Mouse (Mus musculus) mouse trophoblast stem cell (cell line): Measurements from ENCODE around the gene Cd93.

Source experiments
- in situ Hi-C, 2 experiments: fragments of 300-500 bp; cut with MseI, MboI; formaldehyde crosslinking; loops; 2 replicates in 1 of 2; 3 replicates in 1 of 2; pipeline ENCODE4 v1.15.1; 2025

Gene Cd93

GRCm38 (mm10) chr2:148443249-148443958 lies at the start of gene Cd93:
Gene Cd93 (minus strand): TSS chr2:148443563.
- in situ Hi-C loops: no loop called here

GRCm38 (mm10) chr2:148492108-148492507 lies 48.7 kb upstream of the Cd93 start:
- in situ Hi-C loops: no loop called here

DNA sequence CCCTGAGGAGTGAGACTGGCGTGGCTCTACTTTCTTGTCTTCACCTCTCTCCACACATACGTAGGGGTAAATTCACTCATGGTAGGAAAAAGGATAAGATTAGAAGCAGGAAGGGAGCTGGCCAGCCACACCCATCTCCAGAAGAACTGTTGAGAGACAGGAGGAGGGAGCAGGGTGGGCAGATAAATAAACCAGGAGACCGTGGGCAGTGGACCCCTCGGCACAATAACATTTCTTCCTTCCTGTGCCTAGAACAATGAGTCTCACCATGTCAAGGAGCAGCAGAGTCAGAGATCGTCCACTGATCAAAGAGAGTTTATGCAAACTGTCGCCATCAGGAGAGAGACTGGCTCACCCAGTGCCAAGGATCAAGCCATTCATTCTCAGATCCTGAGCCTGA lies 46.8 kb upstream of the Cd93 start:
- in situ Hi-C loops: no loop called here

GRCm38 (mm10) chr2:148488885-148489284 lies 45.5 kb upstream of the Cd93 start:
- in situ Hi-C loops: no loop called here

- in situ Hi-C loops: no loop called here
Measured at GRCm38 (mm10) chr2:148485576-148485975, 42.2 kb upstream of the Cd93 start.

DNA sequence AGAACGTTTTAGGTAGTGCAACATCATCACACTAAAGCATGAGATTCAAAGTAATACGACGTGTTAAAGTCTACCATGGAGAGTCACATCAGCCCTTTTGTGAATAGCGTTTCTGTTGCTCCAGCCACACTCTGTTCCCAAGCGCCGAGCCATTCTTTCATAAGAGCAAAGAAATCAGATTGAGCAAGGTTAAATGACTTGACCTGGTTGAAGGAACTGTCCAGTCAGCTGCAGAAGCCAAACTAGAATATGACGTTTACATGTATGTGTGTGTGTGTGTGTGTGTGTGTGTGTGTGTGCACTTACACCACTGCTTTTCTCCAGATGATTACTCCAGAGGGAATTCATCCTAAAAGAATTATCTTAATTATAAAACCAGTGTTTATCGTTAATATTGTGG lies 37.0 kb upstream of the Cd93 start:
- in situ Hi-C loops: no loop called here

GRCm38 (mm10) chr2:148478141-148478701 lies 34.9 kb upstream of the Cd93 start:
- in situ Hi-C loops: no loop called here

DNA sequence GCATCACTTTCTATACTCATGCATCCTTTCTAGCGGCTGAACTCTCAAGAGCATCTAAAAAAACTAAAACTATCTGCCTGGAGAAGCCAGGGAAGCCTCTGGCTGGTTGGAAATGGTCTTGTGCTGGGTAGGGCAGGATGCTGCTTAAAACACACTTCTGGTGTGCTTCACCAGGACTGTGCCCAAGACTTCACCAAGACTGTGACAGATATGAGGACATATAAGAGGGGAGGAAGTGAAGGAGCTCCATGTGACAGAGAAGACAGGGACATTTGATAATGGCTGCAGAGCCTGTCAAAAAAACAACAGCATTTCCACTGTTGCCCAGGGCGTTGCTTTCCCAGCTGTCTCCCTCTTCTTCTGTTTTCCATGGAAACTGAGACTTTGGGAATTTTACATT lies 34.0 kb upstream of the Cd93 start:
- in situ Hi-C loops: no loop called here

DNA sequence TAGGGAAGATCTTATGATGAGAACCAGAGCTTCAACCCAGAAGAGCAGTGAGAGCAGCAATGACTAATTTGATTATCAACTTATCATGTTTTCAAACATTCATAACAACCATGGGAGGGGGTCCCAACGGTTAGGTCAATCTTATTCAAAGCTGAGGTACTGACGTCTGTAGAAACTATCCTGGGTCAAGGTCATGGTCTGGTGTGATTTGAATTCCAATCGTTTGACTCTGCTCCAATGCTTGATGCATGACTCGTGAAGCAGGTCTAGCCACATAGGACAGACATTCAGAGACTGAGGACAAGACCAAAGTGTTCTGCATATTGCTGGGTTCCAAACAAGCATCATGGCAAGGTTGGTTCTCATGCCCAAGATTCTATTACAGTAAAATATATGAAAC lies 33.2 kb upstream of the Cd93 start:
- in situ Hi-C loops: no loop called here

DNA sequence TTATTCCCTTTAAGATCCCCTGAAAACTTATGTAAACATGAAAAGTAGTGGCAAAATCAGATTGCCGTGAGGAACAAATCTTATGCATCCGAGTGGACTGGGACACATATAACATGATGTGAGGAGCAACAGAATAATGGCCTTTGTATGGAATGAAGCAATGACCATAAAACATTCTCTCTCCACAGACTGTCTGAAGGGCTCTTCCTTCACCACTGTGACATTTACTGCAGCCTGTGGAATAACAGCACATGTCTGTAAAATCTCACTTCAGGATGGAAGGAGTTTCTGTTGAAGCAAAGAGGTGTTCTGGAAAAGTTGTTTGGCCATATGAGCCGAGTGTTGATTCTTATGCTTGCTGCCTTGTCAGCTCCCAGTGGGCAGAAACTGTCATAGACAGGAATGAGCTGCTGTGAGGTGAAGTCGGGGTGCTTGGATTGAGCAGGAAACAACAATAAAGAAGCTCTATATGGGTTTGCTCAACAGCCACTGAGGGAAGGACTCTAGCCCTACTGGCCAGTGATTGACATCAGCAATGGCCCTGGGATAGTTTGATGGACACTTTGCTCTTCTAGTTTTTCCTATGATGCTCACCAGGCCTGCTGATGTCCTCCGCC lies 32.6 kb upstream of the Cd93 start:
- in situ Hi-C loops: no loop called here

DNA sequence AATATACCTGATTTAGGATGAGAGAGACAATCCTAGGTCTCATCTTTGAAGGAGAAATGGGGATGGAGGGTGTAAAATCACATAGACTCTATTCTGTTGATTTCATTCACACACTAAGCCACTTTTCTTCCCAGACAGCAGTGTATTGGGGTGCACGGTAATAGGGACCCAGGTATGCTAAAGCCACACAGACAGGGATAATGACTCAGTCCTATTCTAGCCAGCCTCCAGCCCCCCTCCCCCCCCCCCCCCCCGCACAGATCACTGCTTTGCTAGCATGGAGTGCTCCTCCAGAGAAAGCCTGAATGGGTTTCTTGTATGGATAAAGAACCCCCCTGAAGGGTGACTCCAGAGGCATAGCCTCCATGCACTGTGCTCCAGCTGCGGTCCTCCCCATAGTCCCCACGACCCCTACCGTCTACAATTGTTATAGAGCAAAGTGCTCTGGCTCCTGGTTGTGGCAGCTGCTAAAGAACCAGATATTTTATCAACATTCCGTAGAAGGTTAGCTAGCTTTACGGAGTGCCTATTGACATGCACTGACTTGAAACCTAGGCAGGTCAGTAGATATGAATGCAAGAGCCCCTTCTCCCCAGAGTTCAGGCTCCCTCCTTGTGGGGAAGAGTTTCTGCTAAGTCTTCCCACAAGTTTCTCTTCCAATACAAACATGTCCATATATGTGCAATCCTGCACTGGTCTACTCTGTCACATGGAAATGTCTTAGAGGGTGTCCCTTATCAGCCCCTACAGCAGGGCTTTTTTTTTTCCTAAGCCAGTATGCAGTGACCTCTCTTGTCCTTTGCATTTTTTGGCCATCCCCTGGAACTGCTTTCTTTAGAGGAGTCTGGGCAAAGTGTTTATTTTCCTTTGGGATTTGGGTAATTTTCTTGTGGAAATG lies 26.2 kb upstream of the Cd93 start:
- in situ Hi-C loops: no loop called here

GRCm38 (mm10) chr2:148467921-148468440 lies 24.6 kb upstream of the Cd93 start:
- in situ Hi-C loops: no loop called here

GRCm38 (mm10) chr2:148455341-148455740 lies 12.0 kb upstream of the Cd93 start:
- in situ Hi-C loops: no loop called here

DNA sequence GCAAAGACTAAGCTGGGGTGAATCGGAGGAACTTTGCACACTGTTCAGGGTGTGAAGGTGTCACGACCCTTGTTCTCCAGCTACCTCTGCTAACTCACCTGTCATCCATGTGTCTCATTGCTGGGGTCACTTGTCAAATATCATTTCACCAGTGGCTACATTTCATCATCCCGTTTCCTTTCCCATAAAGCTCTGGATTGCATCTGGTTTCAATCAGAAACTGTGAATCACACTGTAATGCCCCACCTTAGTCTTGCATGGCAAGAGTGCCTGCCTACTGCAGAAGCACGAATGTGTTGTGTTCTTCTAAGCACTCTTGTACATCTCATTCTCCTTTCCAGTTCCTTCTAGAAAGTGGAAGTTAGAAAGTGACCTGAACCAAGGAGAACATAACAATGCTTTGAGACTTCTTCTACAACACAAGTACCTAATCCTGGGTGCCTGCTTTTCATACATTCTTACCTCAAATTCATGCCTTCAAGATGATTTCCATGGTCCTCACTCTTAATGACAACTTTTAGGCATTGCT lies 10.7 kb upstream of the Cd93 start:
- in situ Hi-C loops: no loop called here

DNA sequence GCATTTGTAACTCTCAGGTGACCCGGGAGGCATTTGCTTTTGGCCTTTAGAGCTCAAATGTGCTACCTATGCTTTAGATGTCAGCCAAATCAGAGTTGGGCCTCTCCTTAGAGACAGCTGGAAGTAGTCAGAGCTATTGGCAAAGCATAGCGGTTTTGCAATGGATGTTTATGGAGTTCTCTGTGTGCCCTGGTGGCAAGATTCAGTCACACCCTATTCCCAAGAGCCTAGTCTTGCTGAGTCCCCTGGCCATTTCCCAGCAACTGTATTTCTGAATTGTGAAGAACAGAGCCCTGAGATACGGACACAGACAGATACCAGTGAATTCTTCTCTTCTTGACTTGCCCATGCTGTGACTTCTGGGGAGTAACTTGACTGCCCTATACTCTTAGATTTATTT lies 9.7 kb upstream of the Cd93 start:
- in situ Hi-C loops: no loop called here

DNA sequence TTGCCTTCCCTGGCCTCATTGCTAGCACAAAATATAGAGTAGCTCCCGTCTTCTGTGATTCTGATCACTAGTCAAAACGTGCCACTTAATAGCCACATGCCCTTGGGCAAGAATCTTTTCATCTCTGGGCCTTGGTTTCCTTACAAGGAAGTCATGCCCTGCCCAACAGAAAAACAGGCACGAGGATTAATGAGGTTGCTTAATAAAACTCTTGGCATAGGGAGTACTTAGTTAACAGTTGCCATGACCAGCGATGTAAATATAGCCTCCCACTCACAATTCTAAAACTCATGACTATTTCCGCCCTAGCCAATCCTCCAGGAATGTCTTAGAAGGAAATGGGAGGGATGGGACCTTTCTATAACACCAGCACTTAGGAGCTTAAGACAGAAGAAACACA lies 8.1 kb upstream of the Cd93 start:
- in situ Hi-C loops: no loop called here

GRCm38 (mm10) chr2:148450616-148451015 lies 7.3 kb upstream of the Cd93 start:
- in situ Hi-C loops: no loop called here

DNA sequence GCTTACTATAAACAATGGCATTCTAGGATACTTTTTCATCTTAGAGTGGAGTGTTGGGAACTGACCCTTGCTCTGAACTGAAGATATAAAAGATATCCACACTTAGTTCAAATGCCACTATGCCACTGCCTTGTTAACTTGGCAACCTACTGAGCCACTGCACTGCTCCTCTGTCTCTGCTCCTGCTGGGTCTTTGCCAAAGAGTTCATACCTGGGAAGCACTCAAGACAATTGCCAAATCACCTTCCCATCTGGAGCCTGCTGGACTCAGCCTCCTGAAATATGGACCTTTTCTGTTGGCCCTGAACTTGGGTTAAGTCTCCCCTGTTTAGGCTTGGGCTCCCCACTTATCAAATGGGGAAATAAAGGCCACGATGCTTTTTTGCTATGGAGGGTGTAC lies 6.3 kb upstream of the Cd93 start:
- in situ Hi-C loops: no loop called here

DNA sequence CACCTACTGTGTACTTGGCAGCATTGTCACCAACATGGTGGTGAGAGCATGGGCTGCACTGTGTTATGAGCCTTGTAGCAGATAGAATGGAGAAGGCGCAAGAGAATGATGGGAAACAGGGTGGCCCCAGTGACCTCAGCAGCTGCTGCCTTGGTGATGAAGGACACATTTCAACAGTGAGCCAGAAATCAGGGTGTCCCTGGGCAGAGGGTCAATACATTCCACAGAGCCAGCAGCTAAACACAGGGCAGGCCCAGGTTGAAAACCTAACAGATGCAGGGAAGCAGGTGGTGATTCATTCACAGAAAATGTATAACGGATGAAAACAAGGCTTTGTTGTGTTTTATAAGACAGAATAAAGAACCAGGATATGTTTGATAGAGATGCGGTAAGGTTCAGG lies 3.1 kb upstream of the Cd93 start:
- in situ Hi-C loops: no loop called here

DNA sequence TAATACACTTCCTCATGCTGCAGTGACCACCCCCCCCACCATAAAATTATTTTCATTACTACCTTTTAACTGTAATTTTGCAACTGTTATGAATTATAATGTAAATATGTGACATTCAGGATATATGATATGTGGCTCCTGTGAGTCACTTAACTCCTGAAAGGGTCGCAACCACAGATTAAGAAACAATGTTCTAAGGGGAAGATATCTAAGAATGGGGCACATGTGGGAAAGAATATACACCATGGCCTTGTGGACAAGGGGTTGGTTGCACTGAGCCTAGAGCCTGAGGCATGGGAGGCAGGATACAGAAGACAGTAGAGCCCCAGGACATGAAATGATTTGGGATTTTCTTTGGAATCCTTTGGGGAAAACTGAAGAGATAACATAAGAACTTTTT lies 2.3 kb upstream of the Cd93 start:
- in situ Hi-C loops: no loop called here

DNA sequence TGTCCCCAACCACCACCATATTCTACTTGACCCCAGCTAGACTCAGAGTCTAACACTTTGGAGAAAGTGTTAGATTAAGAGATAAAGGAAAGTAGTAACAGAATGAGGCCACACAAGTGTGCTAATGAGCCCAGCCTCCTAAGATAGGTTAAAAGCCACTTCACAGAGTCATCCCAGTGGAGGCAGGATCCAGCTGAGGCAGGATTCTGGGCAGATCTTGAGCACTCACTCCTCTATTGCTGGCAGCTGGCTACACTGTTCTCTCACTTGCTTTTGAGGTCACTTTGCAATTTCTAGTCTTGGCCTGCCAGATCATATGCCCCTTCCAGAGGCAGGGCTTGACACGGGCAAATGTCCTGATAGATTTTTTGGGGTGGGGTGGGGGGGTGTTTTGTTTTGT lies 1.1 kb upstream of the Cd93 start:
- in situ Hi-C loops: no loop called here

- in situ Hi-C loops: no loop called here
Measured at GRCm38 (mm10) chr2:148442710-148443109, 653 bp downstream of the Cd93 start.
